In genomic region chr7:84096501-84096900, GRCm38 (mm10) we compare ENCODE assay signal across 12 mouse cellular contexts. TPM values are rescaled to one million over a fixed set of nuclear protein-coding genes. Genes with fewer than 3 reads are reported as not detected.
DNase-seq lines count a peak whose midpoint lies in the region; ATAC-seq lines count a peak whose summit lies in the region.
"Had no signal": no experiment of that assay in that cellular context is flagged by ENCODE, and none has a peak within 500 bp of the region (broad histone marks: within the 10 kb centered on the region; RNA-seq: fewer than 3 reads in every experiment).

No protein-coding gene starts in this region.

- H3K4me3 ChIP-seq in hindbrain, embryonic 16.5 days (ENCODE audit: low read length) = no peak overlapping the region
- H3K4me3 ChIP-seq in hindbrain, embryonic 12.5 days = no peak overlapping the region
- no peak overlapping the region for H3K4me3 ChIP-seq in forebrain, embryonic 14.5 days (ENCODE audit: low read depth, low read length)

- H3K9ac ChIP-seq in hindbrain, embryonic 16.5 days (ENCODE audit: low read depth, low read length) = no peak overlapping the region
- H3K9ac ChIP-seq in hindbrain, embryonic 12.5 days = no peak overlapping the region
- no peak overlapping the region for H3K9ac ChIP-seq in forebrain, embryonic 14.5 days (ENCODE audit: low read length)

- no peaks in the 10 kb centered on the region for H3K4me1 ChIP-seq in hindbrain, embryonic 16.5 days (ENCODE audit: control insufficient read depth, insufficient read depth, low read depth, low read length)
- no peaks in the 10 kb centered on the region for H3K4me1 ChIP-seq in hindbrain, embryonic 12.5 days
- no peaks in the 10 kb centered on the region for H3K4me1 ChIP-seq in forebrain, embryonic 14.5 days (ENCODE audit: control insufficient read depth, insufficient read depth, low read length)

- H3K9me3 ChIP-seq in hindbrain, embryonic 16.5 days (ENCODE audit: control insufficient read depth, low read length) = no peaks in the 10 kb centered on the region
- no peaks in the 10 kb centered on the region for H3K9me3 ChIP-seq in hindbrain, embryonic 12.5 days (replicated peaks)
- no peaks in the 10 kb centered on the region for H3K9me3 ChIP-seq in forebrain, embryonic 14.5 days (replicated peaks; ENCODE audit: control insufficient read depth, low read length)

- no peak overlapping the region for H3K4me2 ChIP-seq in hindbrain, embryonic 16.5 days (ENCODE audit: low read length)
- no peak overlapping the region for H3K4me2 ChIP-seq in hindbrain, embryonic 12.5 days (replicated peaks)
- no peak overlapping the region for H3K4me2 ChIP-seq in forebrain, embryonic 14.5 days (ENCODE audit: low read length)

- no peak overlapping the region for H3K27ac ChIP-seq in hindbrain, embryonic 16.5 days (ENCODE audit: low read depth, low read length)
- H3K27ac ChIP-seq in hindbrain, embryonic 12.5 days = no peak overlapping the region
- no peak overlapping the region for H3K27ac ChIP-seq in forebrain, embryonic 14.5 days (ENCODE audit: low read depth, low read length)

- 50% methylated on average over 6 of the region's 6 CpGs for WGBS in hindbrain, embryonic 16.5 days
- WGBS in hindbrain, embryonic 12.5 days = 72% methylated on average over 6 of the region's 6 CpGs
- 68% methylated on average over 6 of the region's 6 CpGs for WGBS in forebrain, embryonic 14.5 days

- peak; percentile 58; the same call in 1 of the 2 replicates for ATAC-seq in hindbrain, embryonic 16.5 days
- ATAC-seq in hindbrain, embryonic 12.5 days (ENCODE audit: low FRiP score) = no peak
- ATAC-seq in forebrain, embryonic 14.5 days = no peak
- no peak for ATAC-seq in inflammation-experienced regulatory T-cells, adult 6 months
- ATAC-seq: intestine, embryonic 16.5 days; midbrain, embryonic 16.5 days had no signal

- no peaks in the 10 kb centered on the region for H3K27me3 ChIP-seq in hindbrain, embryonic 16.5 days (replicated peaks; ENCODE audit: control insufficient read depth, insufficient read depth, low read length)
- no peaks in the 10 kb centered on the region for H3K27me3 ChIP-seq in hindbrain, embryonic 12.5 days
- no peaks in the 10 kb centered on the region for H3K27me3 ChIP-seq in forebrain, embryonic 14.5 days (replicated peaks; ENCODE audit: control insufficient read depth, insufficient read depth, low read length)

- H3K36me3 ChIP-seq in hindbrain, embryonic 16.5 days (ENCODE audit: control insufficient read depth, insufficient read depth, low read length) = no peaks in the 10 kb centered on the region
- H3K36me3 ChIP-seq in hindbrain, embryonic 12.5 days = no peaks in the 10 kb centered on the region
- no peaks in the 10 kb centered on the region for H3K36me3 ChIP-seq in forebrain, embryonic 14.5 days (ENCODE audit: control insufficient read depth, insufficient read depth, low read length)

- peak; percentile 55 for DNase-seq in right cerebral cortex, postnatal 14 days
- no peak for DNase-seq in right cerebral cortex, adult 18-20 months
- DNase-seq in cerebellum, postnatal 10 days = peak; percentile 96 to 97
- DNase-seq in kidney, postnatal 14 days = peak; percentile 75
- no peak for DNase-seq in forebrain, embryonic 14.5 days (ENCODE audit: low spot score)
- DNase-seq: thymus, postnatal 4 days had no signal

RNA-seq across cellular contexts. Expression of gene Cemip, which starts 10.2 kb away (rescaled TPM):
- polyA plus RNA-seq in hindbrain, embryonic 16.5 days (2015; fragmentation: Nextera tagmentation; extraction: Ambion mirVana) = 0.81 and 0.97 TPM in 2 replicates
- 0.85 and 1.1 TPM in 2 replicates for polyA plus RNA-seq in hindbrain, embryonic 12.5 days (2016; fragmentation: Nextera tagmentation; extraction: Ambion mirVana)
- 0.42 and 0.61 TPM in 2 replicates for polyA plus RNA-seq in forebrain, embryonic 14.5 days (2014; fragmentation: Nextera tagmentation; extraction: Ambion mirVana)
- under 1 TPM in 1 of 3 experiments, not detected in 2; 0.20 TPM for polyA plus RNA-seq in inflammation-experienced regulatory T-cells, adult 6 months (2017; shearing (Covaris generic))
- polyA plus RNA-seq: liver, embryonic 16.5 days had no signal

RNA-seq across cellular contexts. Expression of gene Abhd17c, which starts 55.2 kb away (rescaled TPM):
- polyA plus RNA-seq in hindbrain, embryonic 16.5 days (2015; fragmentation: Nextera tagmentation; extraction: Ambion mirVana) = 10.3 and 14.2 TPM in 2 replicates
- 78.8 and 86.2 TPM in 2 replicates for polyA plus RNA-seq in hindbrain, embryonic 12.5 days (2016; fragmentation: Nextera tagmentation; extraction: Ambion mirVana)
- 20.7 and 20.9 TPM in 2 replicates for polyA plus RNA-seq in forebrain, embryonic 14.5 days (2014; fragmentation: Nextera tagmentation; extraction: Ambion mirVana)
- 10 to 100 TPM in 2 of 3 experiments, 1 to 10 TPM in 1; 7.1 to 14.5 (median 10.9) TPM for polyA plus RNA-seq in inflammation-experienced regulatory T-cells, adult 6 months (2017; shearing (Covaris generic))

Comparison
In these comparisons a context has a peak if more than half of its experiments do, and no peak if none do; other contexts are left out.
1. DNase-seq: peak in right cerebral cortex, postnatal 14 days (single experiment), cerebellum, postnatal 10 days (2 of 2) and kidney, postnatal 14 days (single experiment); none in right cerebral cortex, adult 18-20 months (single experiment) and forebrain, embryonic 14.5 days (single experiment).